Mouse (Mus musculus): ENCODE measurements around the gene Pth. TPM values are rescaled to one million over a fixed set of nuclear protein-coding genes. Genes with fewer than 3 reads are reported as not detected.

Gene Pth
- total and polyA plus RNA-seq, 3 experiments, result not detected

DNA sequence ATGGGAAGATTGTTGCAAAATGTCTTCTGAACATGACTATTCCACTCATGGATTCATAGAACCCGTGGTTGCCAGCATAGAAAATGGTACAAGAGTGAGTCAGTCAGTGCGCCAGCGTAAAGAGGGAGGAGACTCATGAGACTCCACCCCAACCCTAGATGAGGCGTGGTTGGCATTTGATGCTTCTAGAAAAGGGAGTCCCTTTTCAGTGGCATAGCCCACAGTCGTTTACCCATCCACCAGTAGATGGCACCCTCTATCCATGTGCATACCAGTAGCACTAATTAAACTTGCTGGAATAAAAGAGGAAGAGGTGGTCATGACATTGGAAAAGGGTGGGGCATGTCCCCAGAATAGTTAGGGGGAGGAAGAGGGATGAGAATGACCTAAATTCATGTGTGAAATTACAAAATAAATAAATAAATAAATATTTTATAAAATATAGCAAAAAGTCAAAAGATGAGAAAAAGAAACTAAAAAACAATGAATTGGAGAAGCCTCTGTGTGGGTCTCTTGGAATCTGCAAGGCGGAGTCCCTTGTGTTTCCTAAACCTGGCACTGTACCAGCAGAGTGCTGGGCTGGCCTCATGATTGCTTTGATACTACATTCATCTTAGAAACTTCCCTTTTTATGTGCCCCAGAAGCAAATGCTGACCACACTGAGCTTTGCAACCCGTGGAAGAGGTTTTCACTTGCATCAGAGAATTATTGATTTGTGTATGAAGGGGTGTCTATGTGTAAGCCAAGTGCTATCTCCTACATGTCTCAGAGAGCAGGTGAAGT lies 10.3 kb downstream of the Pth start:
- dilution Hi-C loops (cut with MboI; ENCODE audit: extremely low pct_ligation_motif_present, extremely low pct_unique_long_range_greater_than_20kb, low sequenced_read_pairs), result no loop called here
- H3K27ac ChIP-seq (ENCODE audit: insufficient read depth, low read depth), result no peak overlapping the region
- in situ Hi-C loops (cut with MboI; ENCODE audit: low pct_ligation_motif_present, low pct_unique_long_range_greater_than_20kb, low sequenced_read_pairs), result loop anchor here (10.0 to 25.0 kb wide), 3 partner anchors 57 to 634 kb away; partner anchors contain the start of gene Far1

DNA sequence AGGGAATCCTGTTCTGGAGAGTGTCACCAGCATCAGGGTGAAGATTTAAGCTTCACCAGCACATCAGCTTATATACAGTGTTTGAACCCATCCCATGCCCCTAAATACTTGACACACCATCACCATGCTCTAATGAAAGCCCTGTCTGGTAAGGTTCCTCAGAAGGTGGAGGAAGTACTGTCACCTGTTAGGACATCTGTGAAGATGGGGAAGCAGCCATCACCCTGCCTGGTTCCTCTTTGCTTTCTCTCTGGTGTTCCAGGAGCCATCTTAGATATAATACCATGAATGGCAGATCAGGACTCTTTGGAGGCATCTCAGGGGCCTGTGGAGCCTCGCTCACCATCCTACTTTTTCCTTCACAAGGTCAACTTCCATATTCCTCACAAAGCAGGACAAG lies 15.7 kb downstream of the Pth start:
- no peak overlapping the region for H3K4me2 ChIP-seq (ENCODE audit: insufficient read depth, low read depth, poor library complexity, severe bottlenecking)
- H3K36me3 ChIP-seq (replicated peaks in 1 of 2; ENCODE audit: control insufficient read depth in 1 of 2, insufficient read depth in 1 of 2, low read length in 1 of 2), result no peaks in the 10 kb centered on the region
- H3K27ac ChIP-seq (ENCODE audit: insufficient read depth, low read depth), result no peak overlapping the region
- in situ Hi-C loops (cut with MboI; ENCODE audit: low pct_ligation_motif_present, low pct_unique_long_range_greater_than_20kb, low sequenced_read_pairs), result loop anchor here (5.0 to 10.0 kb wide), 3 partner anchors 62 to 220 kb away; partner anchors contain the start of gene Far1
- H3K9me3 ChIP-seq (replicated peaks; ENCODE audit: low read length), result no peaks in the 10 kb centered on the region
- no peak overlapping the region for H3K4me3 ChIP-seq (replicated peaks in 1 of 3; ENCODE audit: low read depth in 2 of 3, low read length in 2 of 3, poor library complexity in 1 of 3)
- H3K9ac ChIP-seq (ENCODE audit: insufficient read depth, low read depth), result no peak overlapping the region
- no peaks in the 10 kb centered on the region for H3K27me3 ChIP-seq (replicated peaks)
- TF ChIP-seq BHLHE40 (IDR thresholded peaks at IDR 0.05; ENCODE audit: low read depth, low read length) (no peak), IRF4 (IDR thresholded peaks at IDR 0.05; ENCODE audit: low read depth, low read length) (no peak)
- H3K4me1 ChIP-seq (ENCODE audit: control insufficient read depth in 1 of 2, insufficient read depth in 2 of 2), result peaks cover 0 to 23% of the 10 kb centered on the region in 2 experiments; a peak in 2 of 4 replicates
- 0 out of 2 replicates have a peak, but pooled peaks cover 2% of the 10 kb centered on the region for H3K79me2 ChIP-seq (replicated peaks; ENCODE audit: control insufficient read depth, extremely low read depth, insufficient read depth, poor library complexity, severe bottlenecking)
- dilution Hi-C loops (cut with MboI; ENCODE audit: extremely low pct_ligation_motif_present, extremely low pct_unique_long_range_greater_than_20kb, low sequenced_read_pairs), result no loop called here
- DNase-seq (ENCODE audit: extremely low read depth), result peak; percentile 9

More for the DNA sequence above, 10.3 kb downstream of the Pth start:
- Histone ChIP-seq H3K36me3 (replicated peaks in 1 of 2; ENCODE audit: control insufficient read depth in 1 of 2, insufficient read depth in 1 of 2, low read length in 1 of 2) (no peaks in the 10 kb centered on the region), H3K79me2 (replicated peaks; ENCODE audit: control insufficient read depth, extremely low read depth, insufficient read depth, poor library complexity, severe bottlenecking) (no peaks in the 10 kb centered on the region), H3K4me1 (ENCODE audit: control insufficient read depth in 1 of 2, insufficient read depth in 2 of 2) (peaks cover 0 to 12% of the 10 kb centered on the region in 2 experiments; a peak in 2 of 4 replicates), H3K27me3 (replicated peaks) (no peaks in the 10 kb centered on the region), H3K9me3 (replicated peaks; ENCODE audit: low read length) (no peaks in the 10 kb centered on the region), H3K4me2 (ENCODE audit: insufficient read depth, low read depth, poor library complexity, severe bottlenecking) (peak overlapping the region; percentile 79), H3K9ac (ENCODE audit: insufficient read depth, low read depth) (peak overlapping the region; percentile 18; the same call in 1 of the 2 replicates), H3K4me3 (replicated peaks in 1 of 3; ENCODE audit: low read depth in 2 of 3, low read length in 2 of 3, poor library complexity in 1 of 3) (peak overlapping the region in 1 of 3 experiments; percentile 20)
- peak; percentile 98 for DNase-seq (ENCODE audit: extremely low read depth)
- TF ChIP-seq RAD21 (IDR thresholded peaks at IDR 0.05; ENCODE audit: low read depth, low read length) (peak; percentile 99), HCFC1 (IDR thresholded peaks at IDR 0.05; ENCODE audit: low read depth, low read length) (no peak), SMC3 (IDR thresholded peaks at IDR 0.05; ENCODE audit: low read depth, low read length) (peak; percentile 89), CHD2 (IDR thresholded peaks at IDR 0.05; ENCODE audit: low read length) (no peak), MEF2A (IDR thresholded peaks at IDR 0.05; ENCODE audit: borderline replicate concordance, low read depth, low read length) (peak; percentile 64), TCF12 (IDR thresholded peaks at IDR 0.05; ENCODE audit: low read depth, low read length) (0 out of 2 replicates have a peak, but pooled peaks have one; percentile 8), POLR2A (IDR thresholded peaks at IDR 0.05; ENCODE audit: low read depth, low read length) (peak; percentile 48; the same call in 1 of the 2 replicates), CTCF (conservative IDR thresholded peaks at IDR 0.05 in 1 of 2, IDR thresholded peaks at IDR 0.05 in 1 of 2; ENCODE audit: low read depth in 2 of 2, low read length in 2 of 2) (peak; percentile 87 to 97), MYC (IDR thresholded peaks at IDR 0.05; ENCODE audit: low read depth, low read length) (peak; percentile 62), TBP (conservative IDR thresholded peaks at IDR 0.05; ENCODE audit: low read depth, low read length) (0 out of 2 replicates have a peak, but pooled peaks have one; percentile 42), ELF1 (IDR thresholded peaks at IDR 0.05; ENCODE audit: low read depth, low read length) (0 out of 2 replicates have a peak, but pooled peaks have one; percentile 35), ZC3H11A (IDR thresholded peaks at IDR 0.05; ENCODE audit: low read depth, low read length) (peak; percentile 74), NRF1 (IDR thresholded peaks at IDR 0.05; ENCODE audit: low read depth, low read length) (no peak; the same call in 1 of the 2 replicates)
